Mouse (Mus musculus): ENCODE measurements around the gene Alpl.

- TF ChIP-seq POLR2A (IDR thresholded peaks at IDR 0.05; ENCODE audit: insufficient read depth, low read depth, low read length): no peak
- no peak for TF ChIP-seq CTCF (IDR thresholded peaks at IDR 0.05; ENCODE audit: insufficient read depth, low read depth, low read length)
Observed at GRCm38 (mm10) chr4:137831598-137831997, 35.4 kb upstream of the Alpl start.
